Mouse (Mus musculus): ENCODE measurements around the gene Fam168a.
"Not testable (repeated sequence)": the region's sequence is repeated elsewhere in the genome, so short reads cannot be mapped to it uniquely, and the experiment has no call there.

The Fam168a gene

GRCm38 (mm10) chr7:100842175-100842574 is 135.7 kb downstream of the Fam168a start:
- DNase-seq (ENCODE audit: low spot score), result no peak

DNA sequence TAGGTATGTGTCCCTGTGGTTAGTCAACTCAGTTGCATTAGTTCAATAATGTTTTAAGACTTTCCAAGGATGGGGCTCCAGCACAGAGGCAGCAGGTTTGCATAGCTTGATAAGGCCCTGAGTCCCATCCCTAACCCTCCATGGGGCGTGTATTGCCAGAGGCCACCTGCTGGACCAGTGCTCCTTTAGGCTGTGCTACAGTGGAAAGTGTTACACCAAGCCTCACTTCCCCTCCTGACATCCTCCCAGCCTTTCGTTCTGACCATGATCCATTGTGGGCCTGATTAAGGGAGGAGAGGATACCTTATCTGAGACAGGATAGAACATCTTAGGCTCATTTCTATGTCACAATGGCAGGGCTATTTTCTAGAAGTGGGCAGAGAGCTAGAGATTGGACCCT is 137.4 kb downstream of the Fam168a start:
- DNase-seq (ENCODE audit: low spot score), result no peak

DNA sequence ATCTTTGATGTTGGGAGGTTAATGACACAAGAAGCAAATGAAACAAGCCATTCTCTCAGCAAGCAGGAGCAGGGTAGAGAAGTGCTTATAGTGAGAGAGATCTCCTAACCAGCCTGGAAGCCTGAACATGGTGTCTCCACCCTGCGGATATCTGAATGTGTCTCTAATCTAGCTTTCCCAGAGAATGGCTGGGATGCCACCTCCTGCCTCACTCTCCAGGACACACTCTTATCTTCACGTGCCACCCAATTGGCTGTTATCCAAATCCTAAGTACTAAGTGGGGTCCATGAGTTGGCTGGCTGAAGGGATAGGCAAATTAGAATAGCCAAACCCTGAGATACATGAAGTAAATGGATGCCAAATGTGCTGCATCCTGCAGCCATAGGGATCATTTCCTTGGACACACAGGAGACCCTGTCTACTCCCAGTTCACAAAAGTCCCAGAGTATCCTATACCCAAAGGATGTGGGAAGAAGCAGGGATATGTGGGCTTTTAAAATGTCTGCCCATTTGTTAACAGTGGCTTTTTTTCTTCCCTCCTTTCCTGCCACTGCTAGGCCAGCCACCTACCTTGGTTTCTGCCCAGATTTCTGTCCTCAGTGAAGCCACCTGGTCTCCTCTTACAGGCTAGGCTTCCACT is 138.1 kb downstream of the Fam168a start:
- DNase-seq (ENCODE audit: low spot score), result peak; percentile 16

DNA sequence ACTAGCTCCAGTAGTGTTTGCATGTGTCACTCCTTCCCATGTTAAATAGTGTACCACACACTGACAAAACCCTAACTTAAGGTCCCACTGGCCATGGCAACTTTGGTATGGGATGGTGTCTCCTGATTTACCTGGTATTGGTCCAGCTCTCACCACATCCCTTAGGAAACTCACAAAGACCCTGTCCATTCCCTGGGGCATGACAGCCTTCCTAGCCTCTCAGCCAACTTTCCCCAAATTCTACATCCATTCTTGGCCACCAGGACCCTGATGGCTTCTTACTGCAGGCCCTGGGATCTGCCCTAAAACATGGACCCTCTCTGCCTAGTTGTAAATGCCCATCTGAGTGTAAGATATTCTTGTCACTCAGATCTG is 138.6 kb downstream of the Fam168a start:
- no peak for DNase-seq (ENCODE audit: low spot score)

DNA sequence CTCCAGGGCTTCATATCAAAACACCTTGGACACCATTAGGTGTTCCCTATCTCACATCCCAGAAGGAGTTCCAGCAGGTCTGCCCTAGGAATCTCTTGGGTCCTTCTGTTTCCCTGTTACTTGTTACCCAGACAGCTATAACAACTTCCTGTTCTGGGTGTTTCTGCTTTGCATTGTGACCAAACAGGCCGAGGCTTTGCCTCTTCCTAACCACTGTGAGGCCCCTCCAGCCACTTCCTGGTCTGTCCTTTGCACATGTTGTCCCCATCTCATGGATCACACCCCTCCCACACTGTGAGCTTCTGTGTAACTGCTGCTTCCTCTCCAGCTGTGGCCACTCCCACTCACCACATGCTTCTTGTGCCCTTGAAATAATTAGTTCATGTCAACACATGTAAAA is 139.0 kb downstream of the Fam168a start:
- DNase-seq (ENCODE audit: low spot score), result peak; percentile 23

DNA sequence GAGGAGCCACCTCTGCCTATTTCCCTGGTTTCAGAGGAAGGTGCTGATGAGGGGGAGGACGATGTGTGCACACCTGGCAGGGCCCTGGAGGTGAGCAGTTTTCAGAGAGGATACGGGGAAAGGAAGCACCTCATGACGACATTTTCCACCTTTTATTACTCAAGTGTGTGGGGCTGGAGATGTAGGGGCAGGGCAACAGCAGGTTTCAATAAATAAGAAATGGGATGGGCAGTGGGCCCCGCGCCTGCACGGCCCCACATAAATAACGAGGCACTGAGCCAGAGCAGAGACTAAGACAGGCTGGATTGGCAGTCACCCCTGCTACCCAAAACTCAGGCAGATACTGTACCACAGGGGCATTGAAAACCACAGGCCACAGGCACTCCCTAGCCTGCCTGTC is 139.6 kb downstream of the Fam168a start:
- not testable (repeated sequence) for DNase-seq (ENCODE audit: low spot score)

DNA sequence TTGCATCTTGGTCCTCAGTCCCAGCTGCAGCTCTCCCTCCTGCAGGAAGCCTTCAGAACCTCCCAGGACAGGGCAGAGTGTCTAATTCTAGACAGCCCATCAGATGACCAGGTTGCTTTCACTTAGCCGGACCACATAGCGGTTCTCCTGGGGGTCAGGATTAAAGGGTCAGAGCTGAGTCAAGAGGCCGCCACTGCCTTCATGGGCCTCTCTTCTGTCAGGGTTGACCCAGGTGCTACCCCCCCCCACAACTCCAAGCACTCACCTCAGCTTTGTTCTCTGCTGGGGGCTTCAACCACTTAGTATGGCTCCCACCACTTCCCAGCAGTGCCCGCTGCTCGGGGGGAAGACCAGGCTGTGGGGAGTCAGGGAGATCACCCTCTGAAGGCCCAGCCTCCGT is 140.7 kb downstream of the Fam168a start:
- no peak for DNase-seq (ENCODE audit: low spot score)

- peak; percentile 80 for DNase-seq (ENCODE audit: low spot score)
Observed at GRCm38 (mm10) chr7:100848744-100849143, 142.3 kb downstream of the Fam168a start.

DNA sequence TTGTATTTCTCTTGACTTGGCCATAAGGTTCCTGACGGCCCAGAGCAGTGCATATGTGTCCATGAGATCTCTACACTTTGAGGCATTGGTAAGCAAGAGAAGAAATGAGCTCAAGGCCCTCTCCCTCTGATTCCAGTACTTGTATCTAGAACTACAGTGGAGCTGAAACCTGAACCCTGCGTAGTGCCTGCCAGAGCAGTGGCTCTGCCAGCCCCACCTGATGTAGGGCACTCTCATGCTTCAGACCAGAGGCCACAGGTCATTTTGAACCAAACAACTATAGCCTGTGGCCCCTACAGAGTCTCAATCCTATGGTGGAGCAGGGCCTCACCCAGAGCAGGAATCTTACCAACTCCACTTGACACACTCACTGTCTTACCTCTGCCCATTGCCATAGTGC is 143.1 kb downstream of the Fam168a start:
- no peak for DNase-seq (ENCODE audit: low spot score)

DNA sequence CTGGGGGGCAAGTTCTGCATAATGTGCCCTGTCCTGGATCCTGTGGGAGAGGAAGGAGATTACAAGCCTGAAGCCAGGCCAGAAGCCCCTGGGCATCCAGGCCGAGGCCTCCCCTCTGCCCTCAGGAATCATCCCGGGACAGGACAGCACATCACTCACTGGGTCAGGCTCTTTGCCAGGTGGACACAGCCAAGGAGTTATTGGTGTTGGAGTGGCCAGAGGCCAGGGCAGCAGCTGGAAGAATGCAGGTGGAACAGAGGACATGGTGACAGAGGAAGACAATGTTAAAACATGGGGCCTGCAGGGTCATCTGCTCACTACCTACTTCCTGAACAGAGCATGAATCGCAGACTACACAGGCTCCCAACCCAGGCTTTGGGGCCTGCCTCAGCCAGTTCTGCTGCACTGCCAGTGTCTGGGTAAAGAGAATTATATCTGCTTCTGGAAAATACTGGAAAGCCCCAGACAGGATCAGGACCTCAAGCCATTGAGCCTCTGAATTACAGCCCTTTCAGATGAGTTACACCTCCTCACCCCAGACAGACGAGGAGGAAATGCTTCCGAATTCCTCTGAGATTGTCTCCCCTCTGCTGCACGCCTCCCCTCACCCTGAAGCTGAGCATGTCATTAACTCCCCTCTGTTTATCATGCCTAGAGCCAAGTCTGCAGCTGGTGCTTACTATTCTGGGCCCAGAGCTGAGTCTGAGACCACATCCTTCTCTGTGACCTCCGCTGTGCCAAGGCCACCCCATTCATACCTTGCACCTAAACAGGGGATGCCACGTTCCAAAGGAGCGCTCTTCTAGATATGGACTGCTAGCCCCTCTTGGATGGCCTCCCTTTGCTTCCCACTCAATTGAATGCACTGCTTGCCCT is 145.3 kb downstream of the Fam168a start:
- no peak for DNase-seq (ENCODE audit: low spot score)

DNA sequence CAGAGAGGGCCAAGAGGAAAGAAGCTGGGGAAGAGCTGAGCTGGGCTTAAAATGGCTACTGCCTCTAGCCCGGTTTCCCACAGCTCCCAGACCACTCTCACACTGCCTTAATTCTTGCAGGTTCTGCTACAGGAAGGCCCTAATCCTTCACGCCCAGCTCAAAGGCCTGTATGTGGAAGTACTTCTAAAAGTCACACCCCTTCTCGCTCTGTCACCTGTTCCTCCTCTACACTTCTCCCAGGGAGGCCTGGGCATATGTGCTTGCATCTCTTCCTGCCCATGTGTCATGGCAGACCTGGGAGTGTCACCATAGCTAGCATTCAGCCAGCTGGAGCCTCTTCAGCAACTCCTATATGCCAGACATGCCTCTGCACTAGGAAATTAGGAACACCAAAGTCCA is 147.0 kb downstream of the Fam168a start:
- DNase-seq (ENCODE audit: low spot score), result no peak

DNA sequence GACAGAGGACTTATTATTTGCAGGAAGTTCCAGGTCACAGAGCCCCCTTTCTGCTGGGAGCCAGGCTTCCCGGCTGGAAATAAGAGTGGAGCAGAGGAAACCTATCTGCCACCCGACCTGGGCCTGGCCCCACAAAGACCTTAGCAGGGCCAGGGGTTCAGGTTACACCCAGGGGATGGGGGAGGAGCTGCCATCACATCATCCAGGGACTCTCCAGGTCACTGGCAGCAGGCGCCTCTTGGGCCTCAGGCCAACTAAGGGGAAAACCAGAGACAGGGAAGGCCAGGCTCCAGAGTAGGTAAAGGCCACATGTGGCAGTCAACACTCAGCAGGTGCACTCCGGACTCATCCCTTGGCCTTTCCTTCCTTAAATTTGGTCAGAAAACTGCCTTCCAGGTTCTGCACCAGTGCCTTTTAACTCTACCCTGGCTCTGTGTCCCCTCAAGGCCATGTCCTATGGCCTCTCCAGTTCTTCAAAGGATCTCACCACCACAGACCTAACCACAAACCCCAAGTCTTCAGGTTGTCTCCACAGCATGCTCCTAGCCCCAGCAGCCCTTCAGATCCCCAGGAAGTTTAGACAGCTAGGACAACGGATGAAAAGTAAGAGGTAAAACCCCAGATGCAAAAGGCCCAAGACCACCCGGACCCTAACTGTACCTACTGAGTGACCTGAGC is 147.8 kb downstream of the Fam168a start:
- peak; percentile 61 for DNase-seq (ENCODE audit: low spot score)

- no peak for DNase-seq (ENCODE audit: low spot score)
Observed at GRCm38 (mm10) chr7:100854861-100855260, 148.4 kb downstream of the Fam168a start.

DNA sequence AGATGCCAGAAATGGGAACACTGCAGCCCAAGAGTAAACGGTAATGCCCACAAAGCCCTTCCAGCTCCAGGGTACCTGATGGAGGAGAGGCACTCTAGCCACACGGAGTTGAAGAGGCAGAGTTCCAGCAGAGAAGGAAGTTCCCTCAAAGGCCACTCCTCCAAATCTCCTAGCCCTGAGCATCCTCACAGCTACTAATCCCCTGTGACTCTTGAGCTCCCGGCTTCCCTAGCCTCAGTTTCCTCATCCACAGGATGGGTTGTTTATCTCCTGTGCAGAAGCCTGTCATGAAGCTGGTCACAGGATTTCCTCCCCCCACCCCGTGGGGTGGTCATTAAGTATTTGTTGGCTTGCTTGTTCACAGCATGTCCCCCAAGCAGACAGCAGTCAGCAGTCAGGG is 148.9 kb downstream of the Fam168a start:
- DNase-seq (ENCODE audit: low spot score), result no peak

- DNase-seq (ENCODE audit: low spot score), result no peak
Observed at GRCm38 (mm10) chr7:100855795-100856573, 149.5 kb downstream of the Fam168a start.

DNA sequence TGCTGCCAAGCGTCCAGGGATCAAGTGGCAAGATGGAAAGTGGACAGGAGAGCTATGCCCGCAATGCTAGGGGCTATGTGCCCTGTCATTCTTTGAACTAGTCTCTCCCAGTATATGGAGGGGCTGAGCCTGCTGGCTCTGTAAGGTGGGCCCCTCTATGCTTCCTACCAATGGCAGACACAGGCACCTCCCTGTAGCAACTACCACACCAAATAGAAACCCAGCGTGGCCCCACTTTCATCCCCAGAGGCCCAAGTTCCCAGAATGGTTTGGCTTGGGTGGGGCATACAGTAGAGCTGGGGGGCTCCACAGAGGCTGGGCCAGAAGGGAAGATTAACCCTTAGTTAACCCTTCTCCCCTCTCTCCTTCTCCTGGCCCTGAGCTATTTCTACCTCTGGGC is 154.0 kb downstream of the Fam168a start:
- DNase-seq (ENCODE audit: low spot score), result no peak

DNA sequence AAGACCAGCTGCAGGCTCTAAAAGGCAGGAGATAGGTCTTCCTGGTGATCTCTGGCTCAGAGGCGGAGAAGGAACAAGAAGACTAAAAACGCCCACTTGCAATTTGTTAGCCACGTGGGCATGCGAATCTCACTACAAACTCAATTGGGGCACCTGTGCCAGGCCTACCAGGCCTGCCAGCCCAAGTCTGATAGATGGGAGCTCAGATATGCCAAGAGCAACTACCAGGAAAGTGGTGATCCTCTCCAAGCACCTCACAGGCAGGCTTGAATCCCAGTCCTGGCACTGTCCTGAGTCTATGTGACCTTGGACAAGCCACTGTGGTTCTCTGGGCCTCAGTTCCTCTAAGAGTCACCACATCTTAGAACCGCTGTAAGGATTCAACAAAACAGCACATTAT is 154.8 kb downstream of the Fam168a start:
- no peak for DNase-seq (ENCODE audit: low spot score)

- no peak for DNase-seq (ENCODE audit: low spot score)
Observed at GRCm38 (mm10) chr7:100862353-100862752, 155.9 kb downstream of the Fam168a start.

DNA sequence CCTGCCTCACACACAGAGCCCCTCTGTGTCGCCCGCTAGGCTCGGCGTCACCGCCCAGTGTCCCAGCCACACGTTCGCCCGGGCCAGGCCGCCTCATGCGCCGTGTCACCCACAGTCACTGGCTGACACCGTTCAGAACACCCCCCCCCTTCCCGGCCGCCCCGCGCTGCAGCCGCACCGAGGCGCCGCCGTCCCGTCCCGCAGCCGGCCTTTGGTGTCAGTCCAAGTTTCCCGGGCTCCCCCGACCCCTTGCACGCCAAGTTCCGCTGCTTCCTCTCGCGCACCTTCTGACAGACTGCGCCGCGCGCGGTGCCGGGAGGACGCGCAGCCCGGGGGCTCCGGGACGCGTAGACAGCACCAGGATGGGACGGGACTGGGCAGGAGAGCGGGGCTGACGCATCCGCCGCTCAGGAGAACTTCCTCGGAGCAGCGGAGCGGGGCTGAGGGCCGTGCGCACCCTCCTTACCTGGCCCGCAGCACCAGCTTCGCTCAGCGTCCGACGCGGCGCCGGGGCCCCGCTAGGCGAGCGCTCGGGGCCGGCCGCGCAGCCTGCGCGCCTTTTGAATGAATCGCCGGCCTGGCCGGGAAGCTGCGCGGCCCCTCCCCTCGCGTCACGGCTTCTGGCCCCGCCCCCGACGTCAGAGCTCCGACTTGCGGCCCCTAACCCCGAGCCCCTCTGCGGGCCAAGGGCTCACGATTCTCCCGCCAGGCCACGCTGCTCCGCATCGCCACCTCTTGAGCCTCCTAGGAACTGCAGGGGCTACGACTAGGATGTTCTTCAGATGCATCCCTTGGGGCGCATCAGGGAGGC is 156.6 kb downstream of the Fam168a start, which contains the start of gene Relt:
Gene Relt, minus strand, starts transcription at position 619 of the 811 bp plus-strand sequence.
- DNase-seq (ENCODE audit: low spot score), result peak; percentile 98

GRCm38 (mm10) chr7:100866675-100867074 is 160.2 kb downstream of the Fam168a start:
- peak; percentile 60 for DNase-seq (ENCODE audit: low spot score)

- no peak for DNase-seq (ENCODE audit: low spot score)
Observed at GRCm38 (mm10) chr7:100867561-100867960, 161.1 kb downstream of the Fam168a start.

All from MN1 (cell line).